Mouse (Mus musculus): ENCODE measurements around the gene Tdpoz2. TPM values are rescaled to one million over a fixed set of nuclear protein-coding genes. Genes with fewer than 3 reads are reported as not detected.
"Not testable (repeated sequence)": the region's sequence is repeated elsewhere in the genome, so short reads cannot be mapped to it uniquely, and the experiment has no call there.

Gene Tdpoz2
- total RNA-seq (2015; ENCODE audit: low replicate concordance) (not detected in 2 replicates), total RNA-seq (2017; ENCODE audit: low replicate concordance) (not detected in 2 replicates)

GRCm38 (mm10) chr3:93652586-93652985, at the start of gene Tdpoz2:
Gene Tdpoz2 (minus strand): TSS chr3:93652686.
- no peak for ATAC-seq (replicated peaks; ENCODE audit: low FRiP score, poor library complexity, severe bottlenecking)

DNA sequence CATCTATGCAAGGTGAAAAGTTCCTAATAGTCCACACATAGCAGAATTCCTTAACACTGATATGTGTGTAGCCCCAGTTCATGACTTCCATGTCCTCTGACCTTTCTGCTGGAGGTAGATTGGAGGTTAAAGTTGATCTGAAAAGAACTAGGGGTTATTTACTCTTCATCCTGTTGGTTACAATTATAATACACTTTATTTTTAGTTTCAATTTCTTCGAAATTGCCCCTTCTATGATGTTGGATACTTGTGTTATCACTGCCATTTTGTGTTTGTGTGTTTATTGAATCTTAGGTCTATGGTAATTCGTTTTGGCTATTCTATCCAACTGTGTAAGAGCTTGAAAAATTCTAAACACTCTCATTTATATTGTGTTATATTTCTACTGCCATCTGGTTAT, 40.5 kb upstream of the Tdpoz2 start, which contains the start of gene Gm37596:
Gene Gm37596 (minus strand): TSS at position 101 of the 400 bp plus-strand sequence.
- ATAC-seq (replicated peaks; ENCODE audit: low FRiP score, poor library complexity, severe bottlenecking), result not testable (repeated sequence)

GRCm38 (mm10) chr3:93676210-93676609, 23.7 kb upstream of the Tdpoz2 start, which contains the start of gene Tdpoz1:
Gene Tdpoz1 (minus strand): TSS chr3:93676310.
- ATAC-seq (replicated peaks; ENCODE audit: low FRiP score, poor library complexity, severe bottlenecking), result not testable (repeated sequence)

- not testable (repeated sequence) for ATAC-seq (replicated peaks; ENCODE audit: low FRiP score, poor library complexity, severe bottlenecking)
Measured at GRCm38 (mm10) chr3:93670805-93671503, 18.5 kb upstream of the Tdpoz2 start.

- ATAC-seq (replicated peaks; ENCODE audit: low FRiP score, poor library complexity, severe bottlenecking), result no peak
Measured at GRCm38 (mm10) chr3:93654260-93654659, 1.8 kb upstream of the Tdpoz2 start.

DNA sequence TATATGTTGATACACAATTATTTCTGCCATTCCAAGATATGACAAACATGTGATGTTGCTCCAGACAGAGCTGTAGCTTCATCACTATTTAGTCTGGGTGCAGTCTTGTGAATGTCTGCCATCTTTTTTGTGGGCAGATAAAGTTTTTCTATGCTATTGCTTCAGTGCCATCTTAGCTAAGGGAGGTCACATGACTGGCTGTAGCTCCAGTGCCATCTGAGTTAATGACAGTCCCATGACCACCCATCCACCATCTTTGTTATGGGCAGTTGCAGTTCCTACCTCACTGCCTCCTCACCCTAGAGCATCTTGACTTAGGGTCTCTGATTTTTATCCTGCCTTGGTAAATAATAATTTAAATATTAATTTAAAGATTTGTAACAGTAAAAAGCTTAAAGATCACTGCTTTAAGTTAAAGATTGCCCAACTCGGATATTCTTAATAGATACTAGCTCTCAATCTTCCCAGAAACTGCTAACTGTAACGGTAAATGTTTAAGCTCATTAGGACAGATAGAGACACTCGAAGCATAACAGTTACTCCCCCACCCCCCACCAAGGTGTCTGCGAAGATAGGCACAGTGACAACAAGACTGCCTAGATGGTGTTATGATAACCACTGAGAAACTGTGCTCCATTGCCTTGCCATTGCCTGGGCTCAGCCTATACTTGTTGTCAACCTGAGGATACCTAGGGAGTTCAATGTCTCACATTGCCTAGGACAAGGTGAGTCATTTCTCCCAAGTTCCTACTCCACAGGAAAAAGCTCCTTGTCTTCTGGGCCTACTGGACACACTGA, 21.4 kb downstream of the Tdpoz2 start:
- ATAC-seq (replicated peaks; ENCODE audit: low FRiP score, poor library complexity, severe bottlenecking), result not testable (repeated sequence)

- not testable (repeated sequence) for ATAC-seq (replicated peaks; ENCODE audit: low FRiP score, poor library complexity, severe bottlenecking)
Measured at GRCm38 (mm10) chr3:93608970-93609369, 43.5 kb downstream of the Tdpoz2 start.

GRCm38 (mm10) chr3:93601903-93602302, 50.6 kb downstream of the Tdpoz2 start:
- ATAC-seq (replicated peaks; ENCODE audit: low FRiP score, poor library complexity, severe bottlenecking), result no peak

Other genes with a start within 250 kb of the Tdpoz2 start
- 0.19 TPM in 1 of 2 replicates, not detected in the other for gene Tchh, start 210.4 kb downstream of the Tdpoz2 start, total RNA-seq (2015; ENCODE audit: low replicate concordance)
- not detected in 2 replicates for gene Tchh, start 210.4 kb downstream of the Tdpoz2 start, total RNA-seq (2017; ENCODE audit: low replicate concordance)
- gene Tchhl1, start 183.9 kb downstream of the Tdpoz2 start, total RNA-seq (2015; ENCODE audit: low replicate concordance), result not detected in 2 replicates
- not detected in 2 replicates for gene Tchhl1, start 183.9 kb downstream of the Tdpoz2 start, total RNA-seq (2017; ENCODE audit: low replicate concordance)
- 797 and 864 TPM in 2 replicates for gene S100a11, start 132.2 kb downstream of the Tdpoz2 start, total RNA-seq (2015; ENCODE audit: low replicate concordance)
- 50.3 and 92.3 TPM in 2 replicates for gene S100a11, start 132.2 kb downstream of the Tdpoz2 start, total RNA-seq (2017; ENCODE audit: low replicate concordance)
- gene S100a10, start 97.6 kb downstream of the Tdpoz2 start, total RNA-seq (2015; ENCODE audit: low replicate concordance), result 69.6 and 73.6 TPM in 2 replicates
- gene S100a10, start 97.6 kb downstream of the Tdpoz2 start, total RNA-seq (2017; ENCODE audit: low replicate concordance), result 56.1 and 64.1 TPM in 2 replicates
- not detected in 2 replicates for gene Tdpoz1, start 23.6 kb upstream of the Tdpoz2 start, total RNA-seq (2015; ENCODE audit: low replicate concordance)
- gene Tdpoz1, start 23.6 kb upstream of the Tdpoz2 start, total RNA-seq (2017; ENCODE audit: low replicate concordance), result not detected in 2 replicates
- gene Gm37596, start 40.4 kb upstream of the Tdpoz2 start, total RNA-seq (2015; ENCODE audit: low replicate concordance), result not detected in 2 replicates
- gene Gm37596, start 40.4 kb upstream of the Tdpoz2 start, total RNA-seq (2017; ENCODE audit: low replicate concordance), result not detected in 2 replicates
- gene Gm5773, start 120.3 kb upstream of the Tdpoz2 start, total RNA-seq (2015; ENCODE audit: low replicate concordance), result not detected in 2 replicates
- gene Gm5773, start 120.3 kb upstream of the Tdpoz2 start, total RNA-seq (2017; ENCODE audit: low replicate concordance), result not detected in 2 replicates
- gene Tdpoz4, start 143.7 kb upstream of the Tdpoz2 start, total RNA-seq (2015; ENCODE audit: low replicate concordance), result not detected in 2 replicates
- not detected in 2 replicates for gene Tdpoz4, start 143.7 kb upstream of the Tdpoz2 start, total RNA-seq (2017; ENCODE audit: low replicate concordance)
- not detected in 2 replicates for gene Tdpoz3, start 173.3 kb upstream of the Tdpoz2 start, total RNA-seq (2015; ENCODE audit: low replicate concordance)
- gene Tdpoz3, start 173.3 kb upstream of the Tdpoz2 start, total RNA-seq (2017; ENCODE audit: low replicate concordance), result not detected in 2 replicates

Data from erythroblast, adult 5-6 weeks (primary cell).